Mouse (Mus musculus) liver, embryonic 18 days (tissue): ENCODE results near the gene Tie1. TPM values are rescaled to one million over a fixed set of nuclear protein-coding genes. Genes with fewer than 3 reads are reported as not detected.

Experiments used
- polyA plus RNA-seq: library from polyadenylated mRNA; depleted of rRNA; stranded (reverse); fragments of >200 nt; gene quantifications from 2 replicates; pipeline ENCODE4 v1.2.3, GENCODE M21; 2012; rRNA removed

The Tie1 gene
- polyA plus RNA-seq: 8.4 and 10.6 TPM in 2 replicates

DNA sequence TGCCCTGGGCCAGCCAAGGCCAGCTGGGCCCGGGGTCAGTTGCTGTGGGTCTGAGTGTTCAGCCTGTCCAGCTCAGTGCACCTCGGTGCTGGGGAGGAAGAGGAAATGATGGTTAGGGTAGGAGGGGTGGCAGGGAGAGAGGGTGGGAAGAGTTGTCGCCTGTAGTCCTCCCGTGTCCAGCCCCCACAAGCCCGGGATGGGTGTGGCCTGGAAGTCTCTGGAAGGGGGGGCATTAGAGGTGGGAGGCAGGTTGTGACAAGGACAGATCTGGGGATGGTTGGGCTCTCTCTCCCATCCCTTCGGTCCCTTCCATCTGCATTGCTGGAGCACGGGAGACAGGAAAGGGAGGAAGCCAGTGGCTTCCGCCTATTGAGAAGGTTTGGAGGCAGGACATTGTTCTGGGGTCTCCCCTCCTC, at the start of gene Tie1:
Tie1 (minus strand) TSS at position 345 of the 416 bp plus-strand sequence.

GRCm38 (mm10) chr4:118526408-118527334, 36.8 kb upstream of the Tie1 start, which contains the start of gene 2610528J11Rik:
Gene 2610528J11Rik (plus strand): TSS chr4:118526999.

DNA sequence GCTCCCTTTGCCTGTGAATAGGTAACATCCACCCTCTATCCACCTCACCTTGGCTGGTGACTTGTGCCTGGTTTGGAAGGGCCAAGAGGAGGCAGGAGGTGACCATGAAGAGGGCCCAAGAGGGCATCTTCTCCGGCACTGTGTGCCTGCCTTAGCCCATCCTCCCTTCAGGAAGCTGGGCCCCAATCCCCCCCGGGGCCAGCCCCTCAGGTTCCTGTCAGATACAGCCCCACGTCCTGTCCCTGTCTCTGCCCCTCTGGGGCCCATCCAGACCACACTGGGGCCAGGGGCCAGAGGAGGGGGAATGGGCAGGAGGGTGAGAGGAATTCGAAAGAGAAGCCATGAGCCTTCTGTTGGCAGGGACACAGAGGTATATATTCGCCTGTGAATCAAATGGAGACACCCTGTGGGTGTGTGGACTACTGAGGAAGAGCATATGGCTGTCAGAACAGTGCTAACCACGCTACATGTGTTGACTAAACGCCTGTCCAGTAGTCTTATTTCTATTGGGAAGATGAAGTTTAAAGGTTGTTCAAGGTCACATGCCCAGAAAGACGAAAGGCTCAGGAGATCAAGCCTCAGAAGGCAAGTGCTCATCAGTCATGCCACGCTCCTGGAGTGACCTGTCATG, 32.4 kb downstream of the Tie1 start, which contains the start of gene Mpl:
Mpl (minus strand) TSS at position 169 of the 631 bp plus-strand sequence.

DNA sequence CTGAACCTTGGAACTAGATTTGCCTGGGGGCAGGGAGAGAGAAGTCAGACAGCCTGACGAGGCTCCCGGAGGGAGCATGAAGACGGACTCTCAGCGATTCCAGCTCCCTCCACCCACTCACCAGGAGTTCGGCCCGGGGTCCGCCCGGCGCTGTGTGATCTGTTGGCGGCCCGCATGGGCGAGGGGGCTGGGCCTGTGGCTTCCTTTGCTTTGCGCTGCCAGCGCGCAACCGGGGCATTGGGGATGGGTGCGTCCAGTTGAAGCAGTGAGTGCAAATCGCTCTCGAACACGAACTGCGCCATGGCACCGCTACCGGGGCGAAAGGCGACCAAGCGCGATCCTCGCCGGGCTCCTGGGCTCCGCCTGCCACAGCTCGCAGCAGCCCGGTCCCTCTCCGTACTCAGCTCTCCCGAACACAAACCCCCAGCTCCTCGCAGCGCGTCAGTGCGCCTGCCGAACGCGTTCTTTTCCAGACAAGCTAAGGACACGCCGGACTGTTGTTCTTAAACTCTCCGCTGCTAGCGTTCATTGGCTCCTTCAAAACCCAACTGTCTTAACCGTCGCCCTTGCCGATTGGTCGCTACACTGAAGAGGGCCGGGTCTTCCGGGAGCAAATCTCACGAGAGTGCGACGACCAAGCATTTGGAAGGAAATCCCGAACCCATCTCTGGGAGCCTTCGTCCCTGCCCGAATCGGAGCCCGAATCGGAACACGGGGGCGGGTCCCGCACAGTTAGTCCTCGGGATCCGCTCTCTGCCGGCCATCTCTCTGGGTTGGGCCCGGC, 52.8 kb downstream of the Tie1 start, which contains the start of gene Cdc20:
Cdc20 (minus strand) TSS at position 533 of the 784 bp plus-strand sequence.

GRCm38 (mm10) chr4:118427768-118428451, 62.0 kb downstream of the Tie1 start, which contains the start of gene Elovl1:
Gene Elovl1 (plus strand): TSS chr4:118428093.

Other genes starting within 250 kb of the Tie1 start
- gene Ptprf, start 198.7 kb downstream of the Tie1 start, polyA plus RNA-seq: 11.4 and 13.5 TPM in 2 replicates
- gene Szt2, start 80.8 kb downstream of the Tie1 start, polyA plus RNA-seq: 4.2 and 4.7 TPM in 2 replicates
- gene Med8, start 80.7 kb downstream of the Tie1 start, polyA plus RNA-seq: 40.1 and 42.4 TPM in 2 replicates
- gene Elovl1, start 62.0 kb downstream of the Tie1 start, polyA plus RNA-seq: 76.0 and 80.1 TPM in 2 replicates
- 47.5 and 58.9 TPM in 2 replicates for gene Cdc20, start 52.7 kb downstream of the Tie1 start, polyA plus RNA-seq
- gene Mpl, start 32.5 kb downstream of the Tie1 start, polyA plus RNA-seq: 3.8 and 4.8 TPM in 2 replicates
- 9.2 TPM in 2 replicates for gene 2610528J11Rik, start 36.9 kb upstream of the Tie1 start, polyA plus RNA-seq
- gene Tmem125, start 54.0 kb upstream of the Tie1 start, polyA plus RNA-seq: 4.2 and 5.6 TPM in 2 replicates
- 0.26 and 0.44 TPM in 2 replicates for gene Cfap57, start 130.7 kb upstream of the Tie1 start, polyA plus RNA-seq
- gene Ebna1bp2, start 130.7 kb upstream of the Tie1 start, polyA plus RNA-seq: 38.1 and 38.9 TPM in 2 replicates
- gene Olfr62, start 168.9 kb upstream of the Tie1 start, polyA plus RNA-seq: not detected in 2 replicates
- gene Olfr1342, start 202.7 kb upstream of the Tie1 start, polyA plus RNA-seq: not detected in 2 replicates
- not detected in 2 replicates for gene Olfr1341, start 213.5 kb upstream of the Tie1 start, polyA plus RNA-seq
- gene Olfr1340, start 230.1 kb upstream of the Tie1 start, polyA plus RNA-seq: not detected in 2 replicates
- not detected in 2 replicates for gene Olfr1339, start 242.1 kb upstream of the Tie1 start, polyA plus RNA-seq